Comparison of ENCODE assay signal across 24 mouse cellular contexts in genomic region chr4:122871269-122871668, GRCm38 (mm10). TPM values are rescaled to one million over a fixed set of nuclear protein-coding genes. Genes with fewer than 3 reads are reported as not detected.
DNase-seq lines count a peak whose midpoint lies in the region; ATAC-seq and TF ChIP-seq lines count a peak whose summit lies in the region.
"Had no signal": no experiment of that assay in that cellular context is flagged by ENCODE, and none has a peak within 500 bp of the region (broad histone marks: within the 10 kb centered on the region; RNA-seq: fewer than 3 reads in every experiment).

No protein-coding gene starts in this region.

- no peak for TF ChIP-seq EP300 in MEL (IDR thresholded peaks at IDR 0.05; ENCODE audit: low read depth in 1 of 2, low read length in 2 of 2)

- H3K36me3 ChIP-seq in liver, embryonic 12.5 days = peaks cover 56% of the 10 kb centered on the region
- H3K36me3 ChIP-seq in liver, embryonic 11.5 days (ENCODE audit: control insufficient read depth, insufficient read depth, low read length) = peaks cover 30% of the 10 kb centered on the region
- H3K36me3 ChIP-seq in MEL (ENCODE audit: control insufficient read depth in 1 of 2, insufficient read depth in 2 of 2, low read length in 2 of 2) (peaks cover 13 to 49% of the 10 kb centered on the region in 2 experiments), macrophage (ENCODE audit: inconsistent target) (peaks cover 28% of the 10 kb centered on the region)

- H3K4me3 ChIP-seq in liver, embryonic 12.5 days = no peak overlapping the region
- H3K4me3 ChIP-seq in liver, embryonic 11.5 days (ENCODE audit: low read depth, low read length) = no peak overlapping the region
- no peak overlapping the region for H3K4me3 ChIP-seq in MEL (ENCODE audit: control insufficient read depth in 1 of 2, insufficient read depth in 1 of 2, low read depth in 2 of 2, low read length in 2 of 2)
- no peak overlapping the region for H3K4me3 ChIP-seq in macrophage (ENCODE audit: inconsistent target)
- H3K4me3 ChIP-seq: forebrain, embryonic 13.5 days; heart, embryonic 12.5 days; hindbrain, embryonic 10.5 days; intestine, embryonic 15.5 days; kidney, embryonic 15.5 days; limb, embryonic 10.5 days; lung, embryonic 15.5 days had no signal

- H3K27ac ChIP-seq in liver, embryonic 12.5 days = peak overlapping the region; percentile 3; the same call in 1 of the 2 replicates
- no peak overlapping the region for H3K27ac ChIP-seq in liver, embryonic 11.5 days (ENCODE audit: low read depth, low read length)
- H3K27ac ChIP-seq in MEL (ENCODE audit: control insufficient read depth, low read depth, low read length) (peak overlapping the region; percentile 87), macrophage (peak overlapping the region; percentile 96)
- H3K27ac ChIP-seq: forebrain, embryonic 13.5 days; hindbrain, embryonic 10.5 days; intestine, embryonic 15.5 days; kidney, embryonic 15.5 days; limb, embryonic 10.5 days; lung, embryonic 15.5 days had no signal

- H3K9me3 ChIP-seq in liver, embryonic 12.5 days (replicated peaks) = no peaks in the 10 kb centered on the region
- no peaks in the 10 kb centered on the region for H3K9me3 ChIP-seq in liver, embryonic 11.5 days (ENCODE audit: control insufficient read depth, low read length)
- no peaks in the 10 kb centered on the region for H3K9me3 ChIP-seq in MEL (replicated peaks; ENCODE audit: insufficient read depth, low read length)
- H3K9me3 ChIP-seq: forebrain, embryonic 13.5 days; heart, embryonic 12.5 days; hindbrain, embryonic 10.5 days; intestine, embryonic 15.5 days; kidney, embryonic 15.5 days; limb, embryonic 10.5 days; lung, embryonic 15.5 days had no signal

- WGBS in liver, embryonic 12.5 days (ENCODE audit: insufficient replicate concordance) = 69% methylated on average over 11 of the region's 11 CpGs
- WGBS in liver, embryonic 11.5 days = 81% methylated on average over 11 of the region's 11 CpGs
- WGBS in macrophage (ENCODE audit: missing documents) = 80% methylated on average over 10 of the region's 11 CpGs

- no peak for TF ChIP-seq POLR2A in MEL (IDR thresholded peaks at IDR 0.05; ENCODE audit: control insufficient read depth in 1 of 2, insufficient read depth in 1 of 2, low read depth in 1 of 2, low read length in 2 of 2, poor library complexity in 1 of 2)

- DNase-seq in liver, embryonic 11.5 days (ENCODE audit: low spot score) = no peak
- no peak for DNase-seq in MEL (ENCODE audit: low read depth, low spot score)
- peak; percentile 76 for DNase-seq in brain, adult 2 months (ENCODE audit: low read depth, low spot score)
- DNase-seq in adrenal gland, postnatal 36 days = no peak
- DNase-seq in cerebellum, adult 8-10 months = no peak
- DNase-seq: adrenal gland, postnatal 10 days; B cell, adult 2 months; cerebellum, adult 11-12 months; cerebellum, postnatal 14 days; embryo, embryonic 11 days; heart, postnatal 10 days; kidney, postnatal 36 days; thymus, postnatal 25 days had no signal

- H3K4me1 ChIP-seq in liver, embryonic 12.5 days = peaks cover 50% of the 10 kb centered on the region
- H3K4me1 ChIP-seq in liver, embryonic 11.5 days (replicated peaks; ENCODE audit: control insufficient read depth, insufficient read depth, low read length) = peaks cover 26% of the 10 kb centered on the region
- peaks cover 17 to 23% of the 10 kb centered on the region in 2 experiments for H3K4me1 ChIP-seq in MEL (ENCODE audit: control insufficient read depth in 1 of 2, insufficient read depth in 2 of 2, low read length in 2 of 2)
- H3K4me1 ChIP-seq: forebrain, embryonic 13.5 days; hindbrain, embryonic 10.5 days; intestine, embryonic 15.5 days; limb, embryonic 10.5 days; lung, embryonic 15.5 days had no signal

- H3K9ac ChIP-seq in liver, embryonic 12.5 days = no peak overlapping the region
- no peak overlapping the region for H3K9ac ChIP-seq in liver, embryonic 11.5 days (ENCODE audit: low read depth, low read length)
- no peak overlapping the region for H3K9ac ChIP-seq in MEL (ENCODE audit: control insufficient read depth, low read depth, low read length, poor library complexity, severe bottlenecking)
- H3K9ac ChIP-seq: forebrain, embryonic 13.5 days; heart, embryonic 12.5 days; intestine, embryonic 15.5 days; kidney, embryonic 15.5 days; lung, embryonic 15.5 days had no signal

- ATAC-seq in liver, embryonic 12.5 days = no peak
- no peak for ATAC-seq in liver, embryonic 11.5 days (replicated peaks; ENCODE audit: low FRiP score)
- ATAC-seq: forebrain, embryonic 13.5 days; hindbrain, embryonic 16.5 days; intestine, embryonic 15.5 days had no signal

- peaks cover 6% of the 10 kb centered on the region for H3K79me2 ChIP-seq in MEL (ENCODE audit: control insufficient read depth, insufficient read depth, low read length, poor library complexity)
- H3K79me2 ChIP-seq in macrophage (ENCODE audit: inconsistent target) = peaks cover 98% of the 10 kb centered on the region

- H3K27me3 ChIP-seq in liver, embryonic 12.5 days (replicated peaks) = no peaks in the 10 kb centered on the region
- H3K27me3 ChIP-seq in liver, embryonic 11.5 days (replicated peaks; ENCODE audit: control insufficient read depth, insufficient read depth, low read length) = no peaks in the 10 kb centered on the region
- no peaks in the 10 kb centered on the region for H3K27me3 ChIP-seq in MEL (ENCODE audit: control insufficient read depth in 1 of 2, insufficient read depth in 2 of 2, low read length in 2 of 2)
- H3K27me3 ChIP-seq: forebrain, embryonic 13.5 days; heart, embryonic 12.5 days; intestine, embryonic 15.5 days; kidney, embryonic 15.5 days; lung, embryonic 15.5 days had no signal

- TF ChIP-seq RAD21 in MEL (IDR thresholded peaks at IDR 0.05; ENCODE audit: low read depth, low read length) = no peak

- no peak overlapping the region for H3K4me2 ChIP-seq in liver, embryonic 12.5 days
- no peak overlapping the region for H3K4me2 ChIP-seq in liver, embryonic 11.5 days
- H3K4me2 ChIP-seq: forebrain, embryonic 13.5 days; heart, embryonic 12.5 days; intestine, embryonic 15.5 days; kidney, embryonic 15.5 days; lung, embryonic 15.5 days; midbrain, embryonic 11.5 days had no signal

- no peak for TF ChIP-seq CTCF in MEL (IDR thresholded peaks at IDR 0.05 in 2 of 3, conservative IDR thresholded peaks at IDR 0.05 in 1 of 3; ENCODE audit: control insufficient read depth in 1 of 3, insufficient read depth in 1 of 3, low read depth in 2 of 3, low read length in 3 of 3, poor library complexity in 1 of 3, severe bottlenecking in 1 of 3)

TF ChIP-seq in MEL, 35 proteins besides CTCF, POLR2A, EP300 and RAD21:
- TF ChIP-seq TCF12 (IDR thresholded peaks at IDR 0.05; ENCODE audit: low read depth, low read length) (no peak), UBTF (IDR thresholded peaks at IDR 0.05; ENCODE audit: borderline replicate concordance, insufficient read depth, low read depth, low read length) (no peak), ZKSCAN1 (IDR thresholded peaks at IDR 0.05; ENCODE audit: low read depth, low read length) (no peak), MAFK (IDR thresholded peaks at IDR 0.05; ENCODE audit: borderline replicate concordance, low read depth, low read length) (no peak)

RNA-seq across cellular contexts. Expression of gene Cap1, which starts 14.6 kb away (rescaled TPM):
- 30.3 and 31.6 TPM in 2 replicates for polyA plus RNA-seq in liver, embryonic 12.5 days (2016; fragmentation: Nextera tagmentation; extraction: Ambion mirVana)
- polyA plus RNA-seq in liver, embryonic 11.5 days (2014; fragmentation: Nextera tagmentation; extraction: Ambion mirVana) = 52.2 and 56.5 TPM in 2 replicates
- 68.3 and 82.3 TPM in 2 replicates for total RNA-seq in MEL (2012; rRNA removed)
- polyA plus RNA-seq in MEL (2012; ENCODE audit: insufficient read depth in 1 of 2, insufficient read length in 2 of 2, low read depth in 1 of 2, low replicate concordance in 2 of 2, missing spikeins in 1 of 2) = 100 to 1,000 TPM in 1 of 2 experiments, not detected in 1; 134 TPM
- total RNA-seq in macrophage (2018; cell fraction: chromatin; rRNA removed) = 100 to 1,000 TPM; 120 to 324 (median 283) TPM
- total RNA-seq in macrophage (2018; cell fraction: cytosol; rRNA removed) = 100 to 1,000 TPM; 401 to 516 (median 457) TPM
- total RNA-seq in macrophage (2018; cell fraction: nucleus; rRNA removed) = 100 to 1,000 TPM; 151 to 403 (median 238) TPM
- polyA plus RNA-seq in macrophage (2018) = 402 to 842 TPM (median 678 TPM) in 3 replicates
- 100 to 1,000 TPM; 139 to 163 TPM for total RNA-seq in adrenal gland, postnatal 36 days (2021)

RNA-seq across cellular contexts. Expression of gene Ppt1, which starts 35.2 kb away (rescaled TPM):
- 25.0 and 26.0 TPM in 2 replicates for polyA plus RNA-seq in liver, embryonic 12.5 days (2016; fragmentation: Nextera tagmentation; extraction: Ambion mirVana)
- polyA plus RNA-seq in liver, embryonic 11.5 days (2014; fragmentation: Nextera tagmentation; extraction: Ambion mirVana) = 42.9 and 44.5 TPM in 2 replicates
- total RNA-seq in MEL (2012; rRNA removed) = 12.5 and 13.1 TPM in 2 replicates
- 10 to 100 TPM in 1 of 2 experiments, not detected in 1; 19.9 TPM for polyA plus RNA-seq in MEL (2012; ENCODE audit: insufficient read depth in 1 of 2, insufficient read length in 2 of 2, low read depth in 1 of 2, low replicate concordance in 2 of 2, missing spikeins in 1 of 2)
- 100 to 1,000 TPM in 3 of 26 experiments, 10 to 100 TPM in 23; 14.0 to 115 (median 57.6) TPM for total RNA-seq in macrophage (2018; cell fraction: chromatin; rRNA removed)
- total RNA-seq in macrophage (2018; cell fraction: cytosol; rRNA removed) = 100 to 1,000 TPM in 3 of 26 experiments, 10 to 100 TPM in 23; 67.6 to 105 (median 84.7) TPM
- 100 to 1,000 TPM in 5 of 26 experiments, 10 to 100 TPM in 21; 24.1 to 159 (median 86.1) TPM for total RNA-seq in macrophage (2018; cell fraction: nucleus; rRNA removed)
- polyA plus RNA-seq in macrophage (2018) = 97.1 to 164 TPM (median 112 TPM) in 3 replicates
- total RNA-seq in adrenal gland, postnatal 36 days (2021) = 10 to 100 TPM; 65.3 to 82.9 TPM
